24 mouse cellular contexts compared by ENCODE assay signal in the genomic region with DNA sequence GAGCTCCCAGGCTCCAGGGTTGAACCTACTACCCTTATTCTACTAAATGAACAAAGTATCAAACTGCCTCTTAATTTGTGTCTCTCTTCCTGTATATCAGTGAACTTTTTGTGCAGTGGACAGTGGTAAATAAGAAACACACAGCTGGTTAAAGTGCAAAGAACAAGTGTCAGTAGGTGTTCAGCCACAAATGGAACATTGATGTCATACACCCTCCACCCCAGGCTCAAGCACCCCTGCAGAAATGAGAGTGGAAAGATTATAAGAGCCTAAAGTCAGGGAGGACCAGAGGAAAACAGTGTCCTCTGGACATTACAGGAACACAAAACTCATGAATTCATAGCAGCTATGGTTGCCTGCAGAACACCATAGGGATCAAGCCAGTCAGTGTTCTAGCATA. TPM values are rescaled to one million over a fixed set of nuclear protein-coding genes. Genes with fewer than 3 reads are reported as not detected.
DNase-seq lines count a peak whose midpoint lies in the region; ATAC-seq and TF ChIP-seq lines count a peak whose summit lies in the region.
"Had no signal": no experiment of that assay in that cellular context is flagged by ENCODE, and none has a peak within 500 bp of the region (broad histone marks: within the 10 kb centered on the region; RNA-seq: fewer than 3 reads in every experiment).

No protein-coding gene starts in this region.

- peak; percentile 89 for TF ChIP-seq EP300 in CH12.LX (IDR thresholded peaks at IDR 0.05; ENCODE audit: low read length)

- peak overlapping the region; percentile 39 for H3K27ac ChIP-seq in CH12.LX (ENCODE audit: insufficient read depth, low read depth)
- H3K27ac ChIP-seq: embryonic facial prominence, embryonic 13.5 days; embryonic facial prominence, embryonic 15.5 days; forebrain, embryonic 10.5 days; forebrain, embryonic 12.5 days had no signal

- H3K9ac ChIP-seq in CH12.LX (ENCODE audit: insufficient read depth, low read depth) = peak overlapping the region; percentile 3; the same call in 1 of the 2 replicates
- H3K9ac ChIP-seq: embryonic facial prominence, embryonic 13.5 days; embryonic facial prominence, embryonic 15.5 days; forebrain, embryonic 12.5 days had no signal

- H3K4me3 ChIP-seq in CH12.LX (replicated peaks in 1 of 3; ENCODE audit: low read depth in 2 of 3, low read length in 2 of 3, poor library complexity in 1 of 3) = no peak overlapping the region
- H3K4me3 ChIP-seq: embryonic facial prominence, embryonic 13.5 days; embryonic facial prominence, embryonic 15.5 days; erythroblast, embryonic 14.5 days; forebrain, embryonic 10.5 days; forebrain, embryonic 12.5 days had no signal

- peak; percentile 11; the same call in 1 of the 2 replicates for ATAC-seq in megakaryocyte, adult 5-6 weeks (ENCODE audit: poor library complexity, severe bottlenecking)
- peak; percentile 18; the same call in 1 of the 2 replicates for ATAC-seq in monocyte, adult 5-6 weeks (replicated peaks; ENCODE audit: insufficient number of reproducible peaks, low FRiP score, low TSS enrichment, poor library complexity, severe bottlenecking)
- no peak for ATAC-seq in frontal cortex, adult (ENCODE audit: low TSS enrichment)
- ATAC-seq: activated CD4-positive, CD25-positive, alpha-beta regulatory T cell, adult 4 months; forebrain, embryonic 14.5 days; forebrain, embryonic 16.5 days; Patski had no signal

- no peak for TF ChIP-seq CTCF in CH12.LX (conservative IDR thresholded peaks at IDR 0.05 in 1 of 2, IDR thresholded peaks at IDR 0.05 in 1 of 2; ENCODE audit: low read depth in 2 of 2, low read length in 2 of 2)

- TF ChIP-seq POLR2A in CH12.LX (IDR thresholded peaks at IDR 0.05; ENCODE audit: low read depth, low read length) = no peak

- dilution Hi-C loops in CH12.LX (cut with MboI; ENCODE audit: extremely low pct_ligation_motif_present, extremely low pct_unique_long_range_greater_than_20kb, low sequenced_read_pairs) = no loop called here

- peaks cover 20 to 75% of the 10 kb centered on the region in 2 experiments for H3K4me1 ChIP-seq in CH12.LX (ENCODE audit: control insufficient read depth in 1 of 2, insufficient read depth in 2 of 2)
- H3K4me1 ChIP-seq: embryonic facial prominence, embryonic 13.5 days; embryonic facial prominence, embryonic 15.5 days; forebrain, embryonic 10.5 days; forebrain, embryonic 12.5 days had no signal

- H3K27me3 ChIP-seq in CH12.LX (replicated peaks) = no peaks in the 10 kb centered on the region
- H3K27me3 ChIP-seq: embryonic facial prominence, embryonic 13.5 days; embryonic facial prominence, embryonic 15.5 days; forebrain, embryonic 12.5 days had no signal

- H3K4me2 ChIP-seq in CH12.LX (ENCODE audit: insufficient read depth, low read depth, poor library complexity, severe bottlenecking) = peak overlapping the region; percentile 27
- H3K4me2 ChIP-seq: embryonic facial prominence, embryonic 13.5 days; embryonic facial prominence, embryonic 15.5 days; forebrain, embryonic 12.5 days had no signal

- in situ Hi-C loops in CH12.LX (cut with MboI; ENCODE audit: low pct_ligation_motif_present, low pct_unique_long_range_greater_than_20kb, low sequenced_read_pairs) = no loop called here

- no peak for TF ChIP-seq RAD21 in CH12.LX (IDR thresholded peaks at IDR 0.05; ENCODE audit: low read depth, low read length)

- H3K9me3 ChIP-seq in CH12.LX (replicated peaks; ENCODE audit: low read length) = no peaks in the 10 kb centered on the region
- H3K9me3 ChIP-seq: embryonic facial prominence, embryonic 13.5 days; embryonic facial prominence, embryonic 15.5 days; forebrain, embryonic 10.5 days; forebrain, embryonic 12.5 days; G1E had no signal

- H3K36me3 ChIP-seq in CH12.LX (replicated peaks in 1 of 2; ENCODE audit: control insufficient read depth in 1 of 2, insufficient read depth in 1 of 2, low read length in 1 of 2) = peaks cover 52 to 75% of the 10 kb centered on the region in 2 experiments
- H3K36me3 ChIP-seq: embryonic facial prominence, embryonic 13.5 days; embryonic facial prominence, embryonic 15.5 days; forebrain, embryonic 10.5 days; forebrain, embryonic 12.5 days had no signal

- H3K79me2 ChIP-seq in CH12.LX (replicated peaks; ENCODE audit: control insufficient read depth, extremely low read depth, insufficient read depth, poor library complexity, severe bottlenecking) = peaks cover 63% of the 10 kb centered on the region

- DNase-seq in CH12.LX (ENCODE audit: extremely low read depth) = no peak
- no peak for DNase-seq in gastrocnemius, adult 18-20 months (ENCODE audit: low spot score)
- no peak for DNase-seq in embryo, embryonic 11 days
- DNase-seq: adrenal gland, adult 8-10 months; adrenal gland, postnatal 14 days; adrenal gland, postnatal 36 days; cerebellum, adult 11-12 months; cerebellum, adult 2 months; cerebellum, adult 9-10 months; cerebellum, postnatal 10 days; cerebellum, postnatal 25 days had no signal

TF ChIP-seq in CH12.LX, 34 proteins besides CTCF, POLR2A, EP300 and RAD21:
- TF ChIP-seq TBP (conservative IDR thresholded peaks at IDR 0.05; ENCODE audit: low read depth, low read length) (no peak), CHD1 (IDR thresholded peaks at IDR 0.05; ENCODE audit: low read depth, low read length) (0 out of 2 replicates have a peak, but pooled peaks have one; percentile 16), MAX (IDR thresholded peaks at IDR 0.05; ENCODE audit: low read length) (peak; percentile 47; the same call in 1 of the 2 replicates), ZNF384 (IDR thresholded peaks at IDR 0.05; ENCODE audit: low read depth, low read length) (no peak), SIN3A (IDR thresholded peaks at IDR 0.05; ENCODE audit: low read length) (peak; percentile 83), HCFC1 (IDR thresholded peaks at IDR 0.05; ENCODE audit: low read depth, low read length) (no peak), IRF4 (IDR thresholded peaks at IDR 0.05; ENCODE audit: low read depth, low read length) (peak; percentile 49; the same call in 1 of the 2 replicates), GABPA (IDR thresholded peaks at IDR 0.05; ENCODE audit: insufficient replicate concordance, low read depth, low read length) (no peak), JUN (IDR thresholded peaks at IDR 0.05; ENCODE audit: insufficient read depth, low read depth, low read length) (peak; percentile 88), JUND (conservative IDR thresholded peaks at IDR 0.05; ENCODE audit: low read depth, low read length) (peak; percentile 76), USF2 (conservative IDR thresholded peaks at IDR 0.05; ENCODE audit: low read depth, low read length) (no peak), MEF2A (IDR thresholded peaks at IDR 0.05; ENCODE audit: borderline replicate concordance, low read depth, low read length) (peak; percentile 81; the same call in 1 of the 2 replicates), TCF12 (IDR thresholded peaks at IDR 0.05; ENCODE audit: low read depth, low read length) (peak; percentile 61; the same call in 1 of the 2 replicates), MXI1 (IDR thresholded peaks at IDR 0.05; ENCODE audit: low read depth, low read length) (peak; percentile 50; the same call in 1 of the 2 replicates), PAX5 (IDR thresholded peaks at IDR 0.05; ENCODE audit: low read length) (no peak), ETS1 (conservative IDR thresholded peaks at IDR 0.05; ENCODE audit: low read depth, low read length) (peak; percentile 82), MYC (IDR thresholded peaks at IDR 0.05; ENCODE audit: low read depth, low read length) (no peak), MAFK (IDR thresholded peaks at IDR 0.05; ENCODE audit: insufficient replicate concordance, low read length) (no peak), NELFE (IDR thresholded peaks at IDR 0.05; ENCODE audit: low read depth, low read length) (no peak)

RNA-seq across cellular contexts. Expression of a gene that starts 45.6 kb away (rescaled TPM):
- total RNA-seq in CH12.LX (2012; rRNA removed) (5.8 and 7.0 TPM in 2 replicates), CH12.LX (2014; rRNA removed) (6.5 and 9.0 TPM in 2 replicates)
- polyA plus RNA-seq in CH12.LX (2012; ENCODE audit: insufficient read length, low read depth) = 10.3 and 11.1 TPM in 2 replicates
- 10.6 and 11.4 TPM in 2 replicates for total RNA-seq in megakaryocyte, adult 5-6 weeks (2015)
- total RNA-seq in megakaryocyte, adult 5-6 weeks (2017) = 11.3 and 12.2 TPM in 2 replicates
- 0.32 to 5.6 TPM (median 3.6 TPM) in 3 replicates for total RNA-seq in monocyte, adult 5-6 weeks (2017)
- total RNA-seq in gastrocnemius, adult 18-20 months (2021) = under 1 TPM; 0.09 to 0.39 TPM

RNA-seq across cellular contexts. Expression of a gene that starts 54.6 kb away (rescaled TPM):
- total RNA-seq in CH12.LX (2012; rRNA removed) (not detected in 2 replicates), CH12.LX (2014; rRNA removed) (not detected in 2 replicates)
- polyA plus RNA-seq in CH12.LX (2012; ENCODE audit: insufficient read length, low read depth) = not detected in 2 replicates
- 0.51 and 0.89 TPM in 2 replicates for total RNA-seq in megakaryocyte, adult 5-6 weeks (2015)
- 0.66 TPM in 1 of 2 replicates, not detected in the other for total RNA-seq in megakaryocyte, adult 5-6 weeks (2017)
- 2.0 to 15.1 TPM (median 3.2 TPM) in 3 replicates for total RNA-seq in monocyte, adult 5-6 weeks (2017)
- total RNA-seq in gastrocnemius, adult 18-20 months (2021) = 1 to 10 TPM; 2.6 to 2.8 TPM
- polyA plus RNA-seq: erythroblast, embryonic 14.5 days; G1E had no signal

RNA-seq across cellular contexts. Expression of a gene that starts 55.4 kb away (rescaled TPM):
- 137 and 166 TPM in 2 replicates for total RNA-seq in CH12.LX (2012; rRNA removed)
- total RNA-seq in CH12.LX (2014; rRNA removed) = 354 and 376 TPM in 2 replicates
- polyA plus RNA-seq in CH12.LX (2012; ENCODE audit: insufficient read length, low read depth) = 223 and 229 TPM in 2 replicates
- total RNA-seq in megakaryocyte, adult 5-6 weeks (2015) = 117 and 124 TPM in 2 replicates
- total RNA-seq in megakaryocyte, adult 5-6 weeks (2017) = 132 and 133 TPM in 2 replicates
- total RNA-seq in monocyte, adult 5-6 weeks (2017) = 730 to 802 TPM (median 760 TPM) in 3 replicates
- total RNA-seq in gastrocnemius, adult 18-20 months (2021) = 1 to 10 TPM in 1 of 2 experiments, under 1 TPM in 1; 0.64 to 1.4 TPM
- polyA plus RNA-seq: Patski had no signal

Comparison
In these comparisons a context has a peak if more than half of its experiments do, and no peak if none do; other contexts are left out.
1. RNA of a gene that starts 55.4 kb away (total RNA-seq): 730 to 802 TPM in monocyte, adult 5-6 weeks, 137 to 376 TPM in CH12.LX and 117 to 133 TPM in megakaryocyte, adult 5-6 weeks; 0.64 to 1.4 TPM in gastrocnemius, adult 18-20 months; every median in the first group is over 10 times any median in the second.